Mouse (Mus musculus): Measurements from ENCODE around the gene Mgp.

DNA sequence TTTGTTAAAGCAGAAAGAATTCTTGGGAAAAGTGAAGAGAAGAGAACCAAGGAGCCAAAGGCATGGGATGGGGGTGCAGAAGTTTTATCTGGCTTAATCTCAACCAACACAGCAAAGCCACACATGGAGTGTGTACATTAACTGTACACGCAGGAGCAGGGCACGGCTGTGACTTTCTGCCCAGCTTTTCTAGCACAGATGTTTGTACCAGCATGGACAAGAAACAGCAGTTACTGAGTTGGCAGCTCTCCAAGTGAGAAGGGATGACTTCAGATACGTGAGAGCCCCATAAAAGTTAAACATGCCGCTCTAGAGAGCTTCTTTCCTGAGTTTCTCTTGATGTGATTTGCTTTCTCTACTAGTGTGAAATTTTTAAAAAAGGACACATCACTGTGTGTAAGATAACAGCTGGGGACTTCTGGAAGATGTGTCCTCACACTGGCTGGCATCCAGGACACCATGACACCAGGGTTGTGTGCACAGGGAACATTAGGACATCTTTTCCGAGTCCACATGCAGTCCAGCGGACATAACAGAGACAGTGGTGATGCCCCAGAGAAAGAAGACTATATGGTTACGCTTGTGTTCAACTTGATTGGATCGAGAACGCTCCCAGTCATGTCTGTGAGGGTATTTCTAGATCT lies 34.7 kb upstream of the Mgp start:
- TF ChIP-seq CTCF (IDR thresholded peaks at IDR 0.05; ENCODE audit: low read depth, low read length), result no peak
- TF ChIP-seq POLR2A (IDR thresholded peaks at IDR 0.05; ENCODE audit: borderline replicate concordance, low read depth, low read length), result no peak

Data from bone marrow macrophage, adult 2 months (primary cell).